Mouse (Mus musculus) heart, postnatal 36 days (tissue): ENCODE measurements around the gene Mpv17. TPM values are rescaled to one million over a fixed set of nuclear protein-coding genes. Genes with fewer than 3 reads are reported as not detected.

Experiments used
- DNase-seq, 2 experiments: peaks; one replicate each; pipeline ENCODE4 v3.0.0; 2021 to 2022
- intact Hi-C: fragments of 180-260 bp; cut with DNase I; formaldehyde crosslinking; loops from one replicate; pipeline ENCODE4 v1.15.1; 2025
- total RNA-seq, 2 experiments: library from RNA; stranded (reverse); gene quantifications; 2 replicates each; pipeline ENCODE4 v1.2.3; 2021

Mpv17 gene
- total RNA-seq, 2 experiments from 2014 or later = 50.7 to 52.0 TPM

DNA sequence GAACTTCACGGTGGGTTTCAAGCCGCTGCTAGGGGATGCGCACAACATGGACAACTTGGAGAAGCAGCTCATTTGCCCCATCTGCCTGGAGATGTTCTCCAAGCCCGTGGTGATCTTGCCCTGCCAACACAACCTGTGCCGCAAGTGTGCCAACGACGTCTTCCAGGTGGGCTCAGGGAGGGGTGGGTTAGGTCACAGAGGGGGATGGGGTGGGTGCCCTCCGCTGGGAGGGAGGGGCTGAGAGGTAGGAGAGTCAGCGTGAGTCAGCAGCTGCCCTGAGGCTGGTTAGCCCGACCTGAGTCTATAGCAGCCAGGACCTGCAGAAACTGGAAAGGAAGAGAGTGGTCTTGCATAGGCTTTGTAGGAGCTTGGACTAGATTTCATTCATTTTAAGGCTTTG lies 37.1 kb downstream of the Mpv17 start:
- DNase-seq = no peak
- intact Hi-C loops = no loop called here

DNA sequence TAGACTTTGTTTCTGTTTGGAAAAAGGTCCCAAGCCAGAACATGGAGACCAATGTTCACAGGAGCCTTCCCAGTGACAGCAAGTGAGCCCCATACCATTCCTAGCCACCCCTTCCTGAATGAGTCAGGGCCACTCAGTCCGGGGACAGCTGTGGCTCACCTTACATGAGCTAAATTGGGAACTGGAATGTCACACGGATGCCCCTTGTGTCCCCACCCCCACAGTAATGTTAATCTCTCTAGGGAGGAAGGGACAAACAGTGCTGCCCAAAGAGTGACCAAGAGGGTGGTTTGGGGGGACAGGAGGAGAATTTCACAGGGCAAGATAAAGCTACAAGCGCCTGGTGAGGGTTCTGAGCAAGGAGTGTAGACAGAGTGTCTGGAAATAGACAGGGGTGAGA lies 37.7 kb downstream of the Mpv17 start, which contains the start of gene Trim54:
Gene Trim54, plus strand, starts transcription at position 359 of the 400 bp plus-strand sequence.
- intact Hi-C loops = no loop called here
- DNase-seq = peak in 1 of 2 experiments; percentile 47

DNA sequence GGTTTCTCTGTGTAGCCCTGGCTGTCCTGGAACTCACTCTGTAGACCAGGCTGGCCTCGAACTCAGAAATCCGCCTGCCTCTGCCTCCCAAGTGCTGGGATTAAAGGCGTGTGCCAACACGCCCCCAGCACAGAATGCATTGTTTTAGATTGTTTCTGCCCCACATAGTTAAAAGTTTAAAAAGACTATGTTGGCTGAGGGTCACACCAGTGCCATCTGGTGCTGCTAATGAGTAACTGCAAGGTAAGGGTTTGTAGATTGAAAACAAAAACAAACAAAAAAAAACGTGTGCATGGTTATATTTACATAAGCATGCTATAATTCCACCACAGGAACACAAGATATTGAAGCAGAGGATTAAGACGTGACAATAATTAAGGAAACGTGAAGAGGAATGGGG lies 43.3 kb downstream of the Mpv17 start:
- intact Hi-C loops = loop anchor here (2.0 kb wide), 1 partner anchor 28 kb away; no protein-coding TSS in a partner anchor

DNA sequence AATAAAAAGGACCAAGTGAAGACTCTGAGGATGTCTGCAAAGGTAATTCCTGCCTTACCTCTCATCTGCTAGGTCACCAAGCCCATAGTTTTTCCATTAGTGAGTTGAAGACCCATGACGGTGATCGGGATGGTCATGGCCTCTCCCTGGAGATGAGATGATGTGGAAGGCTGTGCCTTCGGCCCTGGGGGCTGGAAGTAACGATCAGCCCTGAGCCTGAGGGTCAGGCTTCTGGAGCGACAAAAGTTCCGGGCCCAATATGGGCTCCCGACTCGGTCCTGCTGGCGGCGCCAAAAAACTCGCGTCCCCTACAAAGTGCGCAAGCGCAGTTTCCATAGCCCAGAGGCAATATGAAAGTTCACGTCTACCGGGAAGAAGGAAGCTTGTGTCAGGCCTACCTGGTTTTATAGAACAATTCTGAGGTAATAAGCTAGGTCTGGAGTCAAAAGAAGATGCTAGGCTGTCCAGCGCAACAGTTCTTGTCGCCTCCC lies 46.0 kb downstream of the Mpv17 start, which contains the start of gene Slc30a3:
Gene Slc30a3, minus strand, starts transcription at position 238 of the 491 bp plus-strand sequence.
- intact Hi-C loops = loop anchor here (5.0 kb wide), 1 partner anchor 56 kb away; the partner anchor contains the start of gene Cad
- no peak for DNase-seq

More for the DNA sequence above, 43.3 kb downstream of the Mpv17 start:
- no peak for DNase-seq

DNA sequence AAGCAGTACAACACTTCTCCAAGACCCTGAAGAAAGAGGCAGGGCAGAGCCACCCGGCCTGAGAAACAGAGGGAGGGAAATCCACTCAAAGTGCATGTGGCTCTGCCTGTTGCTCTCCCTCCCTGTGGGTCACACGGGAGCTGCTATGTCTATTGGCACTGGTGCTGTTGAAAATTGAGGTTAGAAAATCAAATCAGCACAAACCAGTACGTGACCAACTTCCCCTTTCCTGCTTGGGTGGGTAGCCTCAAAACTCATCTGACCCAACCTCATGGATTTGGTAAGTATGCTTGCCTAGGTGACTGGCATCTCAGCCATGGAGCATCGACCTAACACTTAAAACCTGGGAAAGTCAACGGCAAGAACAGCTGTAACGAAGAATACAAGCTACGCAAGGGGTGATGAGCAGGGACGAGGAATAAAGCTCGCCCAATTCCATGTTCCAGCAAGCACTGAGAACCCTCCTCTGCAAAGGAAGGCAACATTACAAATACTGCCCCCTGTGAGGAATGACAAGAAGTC lies 48.2 kb downstream of the Mpv17 start, which contains the start of gene Dnajc5g:
Gene Dnajc5g, plus strand, starts transcription at position 472 of the 522 bp plus-strand sequence.
- no peak for DNase-seq
- intact Hi-C loops = loop anchor here (5.0 kb wide), 1 partner anchor 54 kb away; the partner anchor contains the start of gene Cad

DNA sequence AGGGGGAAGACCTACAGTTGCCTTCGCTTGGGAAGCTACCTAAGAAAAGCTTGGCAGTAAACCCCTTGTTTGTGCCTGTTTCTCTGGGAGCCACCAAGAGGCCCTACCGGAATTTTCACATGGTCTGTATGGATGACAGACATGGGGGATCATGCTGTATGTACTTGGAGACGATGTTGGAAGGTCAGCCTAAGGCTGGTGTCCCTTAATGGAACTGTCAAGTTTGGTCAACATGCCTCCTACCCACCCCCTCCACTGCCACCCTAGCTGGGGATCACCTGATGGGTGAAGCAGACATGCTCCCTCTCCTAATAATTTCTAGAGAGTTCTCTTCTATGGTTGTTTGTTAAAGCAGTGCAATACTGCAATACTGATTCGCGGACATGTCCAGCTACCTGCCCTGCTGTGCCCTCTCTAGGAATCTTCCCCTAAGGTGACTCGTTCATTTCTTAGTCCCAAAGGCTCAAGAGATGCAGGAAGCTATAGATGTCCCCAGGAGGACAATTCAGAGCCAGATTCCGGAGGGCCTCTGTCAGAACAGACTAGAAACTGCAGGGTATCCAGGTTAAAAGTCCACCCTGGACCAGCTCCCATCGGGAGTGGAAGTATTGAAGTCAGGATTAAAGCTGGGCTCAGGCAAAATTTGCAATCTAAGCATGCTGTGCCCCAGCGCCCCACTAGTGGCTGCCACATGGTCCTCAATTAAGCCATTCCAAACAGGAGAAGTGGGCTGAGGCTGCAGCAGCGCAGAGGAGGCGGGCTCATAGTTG lies 58.2 kb downstream of the Mpv17 start:
- intact Hi-C loops = no loop called here
- no peak for DNase-seq

DNA sequence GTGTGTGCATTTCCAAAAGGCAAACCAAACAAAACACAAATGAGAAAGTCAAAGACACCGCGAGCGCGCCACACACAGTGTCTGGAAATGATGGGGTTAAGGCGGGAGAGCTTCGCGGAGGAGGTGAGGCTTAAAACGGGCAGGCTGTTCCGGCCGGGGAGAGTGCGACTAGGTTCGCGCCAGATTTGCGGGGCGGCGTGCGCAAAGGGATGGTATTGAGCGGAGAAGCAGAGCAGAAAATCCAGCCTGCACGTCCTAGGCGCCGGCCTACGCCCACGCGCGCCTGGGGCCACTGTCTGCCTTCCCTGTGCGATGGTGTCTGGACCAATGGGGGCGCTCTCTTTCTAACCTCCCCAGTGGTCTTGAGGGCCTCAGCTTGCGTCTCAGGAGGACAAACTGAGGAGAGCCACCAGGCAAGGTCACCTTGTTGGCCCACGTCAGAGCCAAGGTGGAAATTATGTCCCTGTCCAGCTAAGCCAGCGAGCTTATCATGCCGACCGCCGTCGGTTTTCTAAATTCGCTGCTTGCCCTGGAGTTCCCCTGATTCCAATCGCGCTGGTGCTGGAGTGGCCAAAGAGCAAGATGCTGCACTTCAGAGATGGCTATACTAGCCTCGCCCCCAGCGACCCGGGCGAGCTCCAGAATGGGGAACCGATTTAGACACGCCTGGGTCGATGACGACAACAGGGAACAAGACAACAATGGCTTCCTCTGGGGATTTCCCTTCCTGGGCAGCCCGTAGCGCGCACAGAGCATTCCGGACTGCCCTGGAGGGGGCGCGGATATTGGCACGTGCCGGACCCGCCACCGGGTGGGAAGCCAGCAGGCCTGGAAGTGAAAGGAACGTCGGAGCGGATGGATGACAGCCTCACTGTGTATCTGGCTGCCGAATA lies 59.0 kb downstream of the Mpv17 start:
- intact Hi-C loops = no loop called here
- peak; percentile 61 to 63 for DNase-seq

DNA sequence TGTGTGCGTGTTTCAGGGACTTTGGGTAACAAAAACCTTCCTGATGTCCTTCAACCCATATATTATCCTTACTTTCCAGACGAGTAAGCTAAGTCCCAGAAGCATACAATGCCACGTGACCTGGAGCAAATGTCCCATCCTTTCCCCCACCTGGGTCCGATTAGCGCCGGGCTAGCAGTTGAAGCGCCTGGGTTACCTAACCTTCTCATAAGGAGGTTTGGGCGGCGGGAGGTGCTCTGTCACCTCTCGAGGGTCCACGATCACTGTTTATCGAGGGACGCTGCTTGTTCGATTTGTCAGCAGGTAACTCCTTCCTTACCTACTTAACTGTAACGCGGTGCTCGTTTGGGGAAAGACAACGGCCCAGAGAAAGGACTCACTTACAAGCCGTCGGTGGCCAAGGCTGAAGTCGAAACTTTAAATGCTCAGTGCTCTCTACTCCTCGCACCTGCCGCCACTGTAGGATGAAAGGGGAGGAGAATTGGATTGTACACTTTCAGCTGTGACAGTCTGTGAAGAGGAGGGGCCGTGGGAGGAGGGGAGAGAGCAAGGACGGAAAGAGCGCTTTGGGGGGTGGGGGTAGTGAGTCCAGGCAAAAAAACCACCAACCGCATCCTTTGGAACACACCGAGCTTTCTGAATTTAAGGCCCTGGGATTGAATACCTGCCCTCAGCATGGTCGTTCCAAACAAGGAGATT lies 59.8 kb downstream of the Mpv17 start:
- no peak for DNase-seq
- intact Hi-C loops = no loop called here

DNA sequence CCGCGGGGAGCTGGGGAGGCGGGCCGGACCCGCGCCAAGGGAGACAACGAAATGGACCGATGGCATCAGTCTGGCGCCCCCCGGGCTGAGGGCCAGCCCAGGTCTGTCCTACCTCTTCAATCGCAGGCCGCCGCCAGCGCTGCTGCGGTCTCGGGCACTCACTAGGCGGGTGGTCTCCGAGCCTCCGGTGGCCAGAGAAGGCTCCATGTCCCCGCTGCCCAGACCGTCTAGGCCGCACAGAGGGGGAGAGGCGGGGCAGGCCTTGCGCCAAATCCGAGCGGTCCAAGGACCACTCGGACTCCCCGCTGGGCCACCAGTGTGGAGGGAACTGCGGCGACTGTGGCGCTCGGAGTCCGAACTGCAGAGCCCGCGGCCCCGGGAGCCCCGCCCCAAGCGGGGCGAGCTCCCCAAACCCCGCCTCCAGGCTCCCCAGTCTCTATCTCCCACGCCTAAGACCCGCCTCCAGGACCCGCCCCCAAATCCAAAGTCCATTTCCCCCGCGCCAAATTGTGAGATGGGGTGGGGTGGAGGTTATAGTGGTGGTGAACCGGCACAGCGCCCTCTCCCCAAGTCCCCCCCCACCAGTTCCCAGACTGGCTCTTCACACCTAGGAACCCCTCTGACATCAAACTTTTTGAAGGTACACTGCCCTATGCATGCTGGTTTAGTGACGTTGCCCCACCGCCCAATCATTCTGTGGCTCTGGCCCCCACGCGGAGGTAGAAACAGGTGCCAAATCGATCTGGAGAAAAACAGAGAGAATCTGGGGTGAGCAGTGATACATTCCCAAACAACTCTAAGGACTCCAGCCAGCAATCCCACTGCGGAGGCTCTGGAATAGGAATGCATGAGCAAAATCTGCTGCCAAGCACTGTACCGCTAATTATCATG lies 60.7 kb downstream of the Mpv17 start:
- intact Hi-C loops = no loop called here
- DNase-seq = peak; percentile 38 to 42

DNA sequence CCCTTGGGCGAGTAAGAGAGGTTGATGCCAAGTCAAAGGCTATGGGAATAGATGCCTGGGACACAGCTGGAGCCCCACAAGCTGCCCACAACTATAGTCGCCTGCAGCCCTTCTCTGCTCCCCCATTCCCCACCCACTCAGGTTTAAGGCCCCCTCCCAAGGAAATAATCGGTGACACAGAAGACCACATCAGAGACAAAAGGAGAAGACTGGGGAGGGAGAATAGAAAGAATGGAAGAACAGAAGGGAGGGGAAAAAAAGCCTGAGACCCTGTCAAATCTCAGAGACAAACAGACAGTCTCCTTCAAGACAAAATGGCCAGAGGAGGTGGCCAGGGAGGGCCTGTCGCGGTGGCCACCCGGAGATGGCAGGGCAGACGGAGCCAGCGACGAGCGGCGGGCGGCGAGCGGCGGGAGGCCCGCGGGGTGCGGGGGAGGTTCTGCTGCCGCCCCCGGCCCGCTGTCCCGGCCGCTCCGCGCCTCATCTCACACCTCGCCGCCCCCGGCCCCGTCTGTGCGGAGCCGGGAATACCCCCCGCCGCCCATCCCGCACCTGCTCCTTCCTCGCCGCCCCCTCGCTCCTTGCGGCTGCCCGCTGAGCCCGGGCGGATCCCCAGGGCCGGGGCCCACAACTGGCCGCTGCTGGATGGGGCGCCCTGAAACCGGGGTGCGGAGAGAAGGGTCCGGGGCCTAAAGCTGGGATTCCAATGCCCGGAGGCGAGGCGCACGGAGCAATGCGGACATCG lies 61.6 kb downstream of the Mpv17 start:
- intact Hi-C loops = no loop called here
- no peak for DNase-seq

Other genes with a start within 250 kb of the Mpv17 start
- gene Ost4, start 246.5 kb downstream of the Mpv17 start, total RNA-seq = 100 to 1,000 TPM; 143 to 152 TPM
- 10 to 100 TPM; 22.0 to 23.7 TPM for gene Emilin1, start 240.8 kb downstream of the Mpv17 start, total RNA-seq
- 10 to 100 TPM; 19.9 to 26.6 TPM for gene Khk, start 232.8 kb downstream of the Mpv17 start, total RNA-seq
- under 1 TPM; 0.70 to 0.89 TPM for gene Cgref1, start 208.7 kb downstream of the Mpv17 start, total RNA-seq
- gene Preb, start 193.9 kb downstream of the Mpv17 start, total RNA-seq = 10 to 100 TPM; 81.0 to 86.9 TPM
- 1 to 10 TPM in 1 of 2 experiments, under 1 TPM in 1; 0.64 to 1.7 TPM for gene Tcf23, start 185.6 kb downstream of the Mpv17 start, total RNA-seq
- gene Atraid, start 105.9 kb downstream of the Mpv17 start, total RNA-seq = 10 to 100 TPM; 50.5 to 57.3 TPM
- gene Slc5a6, start 105.3 kb downstream of the Mpv17 start, total RNA-seq = 10 to 100 TPM; 11.0 to 12.1 TPM
- gene Cad, start 99.5 kb downstream of the Mpv17 start, total RNA-seq = 10 to 100 TPM; 14.5 to 15.6 TPM
- not detected for gene Dnajc5g, start 48.0 kb downstream of the Mpv17 start, total RNA-seq
- not detected for gene Slc30a3, start 46.0 kb downstream of the Mpv17 start, total RNA-seq
- gene Trim54, start 37.5 kb downstream of the Mpv17 start, total RNA-seq = 100 to 1,000 TPM; 249 to 297 TPM
- not detected for gene Ucn, start 15.4 kb downstream of the Mpv17 start, total RNA-seq
- 1 to 10 TPM in 1 of 2 experiments, under 1 TPM in 1; 0.68 to 1.6 TPM for gene Gm29609, start 25.7 kb upstream of the Mpv17 start, total RNA-seq
- 10 to 100 TPM; 31.0 to 31.4 TPM for gene Gtf3c2, start 25.9 kb upstream of the Mpv17 start, total RNA-seq
- gene Snx17, start 39.0 kb upstream of the Mpv17 start, total RNA-seq = 10 to 100 TPM; 61.8 to 64.6 TPM
- 10 to 100 TPM; 49.7 to 55.9 TPM for gene Eif2b4, start 39.2 kb upstream of the Mpv17 start, total RNA-seq
- gene Zfp513, start 48.1 kb upstream of the Mpv17 start, total RNA-seq = 10 to 100 TPM in 1 of 2 experiments, 1 to 10 TPM in 1; 7.9 to 10.3 TPM
- 10 to 100 TPM; 50.3 to 58.7 TPM for gene Ppm1g, start 66.4 kb upstream of the Mpv17 start, total RNA-seq
- gene Nrbp1, start 86.6 kb upstream of the Mpv17 start, total RNA-seq = 10 to 100 TPM; 85.4 to 88.1 TPM
- gene Gm9970, start 87.0 kb upstream of the Mpv17 start, total RNA-seq = not detected
- gene Krtcap3, start 97.4 kb upstream of the Mpv17 start, total RNA-seq = 1 to 10 TPM; 1.7 to 2.7 TPM
- gene Ift172, start 136.9 kb upstream of the Mpv17 start, total RNA-seq = 10 to 100 TPM; 36.8 to 43.6 TPM
- gene Fndc4, start 141.8 kb upstream of the Mpv17 start, total RNA-seq = 1 to 10 TPM; 1.6 to 3.7 TPM
- not detected for gene Gckr, start 143.2 kb upstream of the Mpv17 start, total RNA-seq